Mouse (Mus musculus): ENCODE measurements at regions not wholly inside any gene's neighbourhood (a gene's known extent, or its start where the extent isn't known, plus 50 kb on each side); places are given as distances from the start of the nearest gene placed in this dataset.

DNA sequence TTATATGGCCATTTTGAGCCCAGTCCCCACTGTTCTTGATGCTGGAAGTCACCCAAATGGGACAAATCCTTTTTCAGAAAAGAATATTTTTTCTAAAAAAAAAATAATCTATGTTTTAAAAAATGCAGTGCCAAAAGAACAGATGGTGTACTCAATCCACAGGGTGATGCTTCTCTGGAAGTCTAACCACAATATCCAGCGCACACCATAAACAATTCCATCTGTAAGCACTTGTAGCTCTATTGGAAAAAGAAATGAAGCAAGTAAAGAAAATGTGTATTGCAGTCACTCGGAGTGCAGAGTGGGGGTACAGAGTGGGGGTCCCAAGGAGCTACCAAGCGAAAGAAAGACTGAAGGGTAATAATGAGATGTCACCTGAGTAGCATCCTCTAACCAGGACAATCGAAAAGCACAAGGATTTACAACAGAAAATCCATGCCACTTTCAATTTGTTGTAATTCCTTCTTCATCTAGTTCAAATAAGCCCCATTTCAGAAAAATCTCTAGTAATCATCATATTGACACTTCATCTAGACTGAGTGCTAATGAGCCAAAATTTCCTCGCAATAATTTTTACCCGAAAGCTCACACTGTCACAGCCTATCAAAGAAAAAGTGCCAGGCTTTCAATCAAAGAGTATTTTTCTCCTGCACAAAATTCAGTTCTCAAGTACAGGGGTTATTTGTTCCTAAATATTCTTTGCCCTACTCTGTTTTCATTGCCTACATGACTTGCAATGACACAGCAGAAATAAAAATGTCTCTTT lies 1226.3 kb downstream of the Rapgef2 start:
- H3K27ac ChIP-seq (ENCODE audit: low read length) = no peak overlapping the region
- TF ChIP-seq CTCF (IDR thresholded peaks at IDR 0.05) = no peak
- TF ChIP-seq EP300 (IDR thresholded peaks at IDR 0.05) = no peak
- DNase-seq (ENCODE audit: low spot score) (no peak), ATAC-seq (no peak)
- 75% methylated on average over 6 of the region's 6 CpGs for WGBS
- H3K9ac ChIP-seq (replicated peaks; ENCODE audit: low read depth) = no peak overlapping the region
- no peaks in the 10 kb centered on the region for H3K4me1 ChIP-seq (ENCODE audit: insufficient read depth, low read depth, low read length)
- no peaks in the 10 kb centered on the region for H3K36me3 ChIP-seq (ENCODE audit: insufficient read depth, low read length)
- H3K4me3 ChIP-seq (ENCODE audit: low read depth, low read length) = no peak overlapping the region
- H3K4me2 ChIP-seq (replicated peaks; ENCODE audit: low read depth, low read length) = no peak overlapping the region
- no peaks in the 10 kb centered on the region for H3K9me3 ChIP-seq (ENCODE audit: low read length)
- no peaks in the 10 kb centered on the region for H3K27me3 ChIP-seq (replicated peaks; ENCODE audit: insufficient read depth, low read length)

All from lung, postnatal 0 days (tissue).